Mouse (Mus musculus): Measurements from ENCODE around the gene Foxd4. TPM values are rescaled to one million over a fixed set of nuclear protein-coding genes. Genes with fewer than 3 reads are reported as not detected.
A peak's percentile ranks its signal among the peaks of the same experiment; 100 is the strongest.
"Not testable (repeated sequence)": the region's sequence is repeated elsewhere in the genome, so short reads cannot be mapped to it uniquely, and the experiment has no call there.

Foxd4 gene
- polyA plus RNA-seq, 1 experiment from 2014 or later = not detected

DNA sequence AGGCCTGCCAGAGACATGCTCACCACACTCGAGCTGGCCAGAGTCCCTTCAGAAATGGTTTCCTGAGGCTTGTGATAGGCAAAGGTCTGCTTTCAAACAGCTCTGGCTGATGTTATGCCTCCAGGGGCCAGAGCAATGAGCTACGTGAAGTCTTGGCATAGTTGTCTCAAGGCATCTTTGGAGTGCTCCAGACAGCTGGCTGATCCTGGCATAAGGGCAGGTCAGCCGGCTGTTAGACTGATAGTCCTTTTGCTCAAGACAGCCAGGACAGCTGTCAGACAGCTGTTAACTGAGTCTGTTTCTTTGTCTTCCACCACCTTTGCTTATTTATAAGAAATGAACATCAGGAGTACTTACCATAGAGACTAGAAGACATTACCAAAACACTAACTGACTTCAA is 14.1 kb downstream of the Foxd4 start:
- Histone ChIP-seq H3K4me2 (ENCODE audit: low read length) (no peak overlapping the region), H3K4me1 (replicated peaks; ENCODE audit: control insufficient read depth, insufficient read depth, low read length) (no peaks in the 10 kb centered on the region; the same call in 1 of the 2 replicates), H3K36me3 (ENCODE audit: control insufficient read depth, insufficient read depth, low read length) (no peaks in the 10 kb centered on the region), H3K27ac (ENCODE audit: low read depth) (no peak overlapping the region), H3K9me3 (ENCODE audit: control insufficient read depth, low read length) (no peaks in the 10 kb centered on the region), H3K4me3 (ENCODE audit: low read depth, low read length) (no peak overlapping the region), H3K9ac (ENCODE audit: low read length) (no peak overlapping the region), H3K27me3 (replicated peaks; ENCODE audit: control insufficient read depth, insufficient read depth, low read length) (no peaks in the 10 kb centered on the region)
- DNase-seq (ENCODE audit: low spot score) (no peak), ATAC-seq (replicated peaks; ENCODE audit: low FRiP score, low TSS enrichment, low read depth) (no peak)
- WGBS = 74% methylated on average over 3 of the region's 3 CpGs

- DNase-seq (ENCODE audit: low spot score) (peak; percentile 78), ATAC-seq (replicated peaks; ENCODE audit: low FRiP score, low TSS enrichment, low read depth) (no peak)
- Histone ChIP-seq H3K4me2 (ENCODE audit: low read length) (no peak overlapping the region), H3K4me1 (replicated peaks; ENCODE audit: control insufficient read depth, insufficient read depth, low read length) (peaks cover 5% of the 10 kb centered on the region), H3K9ac (ENCODE audit: low read length) (no peak overlapping the region), H3K4me3 (ENCODE audit: low read depth, low read length) (no peak overlapping the region), H3K9me3 (ENCODE audit: control insufficient read depth, low read length) (no peaks in the 10 kb centered on the region), H3K27me3 (replicated peaks; ENCODE audit: control insufficient read depth, insufficient read depth, low read length) (no peaks in the 10 kb centered on the region), H3K36me3 (ENCODE audit: control insufficient read depth, insufficient read depth, low read length) (no peaks in the 10 kb centered on the region), H3K27ac (ENCODE audit: low read depth) (no peak overlapping the region)
- 7% methylated on average over 5 of the region's 5 CpGs for WGBS
Observed at GRCm38 (mm10) chr19:24885504-24885903, 15.5 kb downstream of the Foxd4 start.

GRCm38 (mm10) chr19:24881237-24881636 is 19.8 kb downstream of the Foxd4 start:
- H3K9ac ChIP-seq (ENCODE audit: low read length) = no peak overlapping the region
- no peak overlapping the region for H3K4me3 ChIP-seq (ENCODE audit: low read depth, low read length)
- H3K4me1 ChIP-seq (replicated peaks; ENCODE audit: control insufficient read depth, insufficient read depth, low read length) = peaks cover 5% of the 10 kb centered on the region
- ATAC-seq (replicated peaks; ENCODE audit: low FRiP score, low TSS enrichment, low read depth) (no peak), DNase-seq (ENCODE audit: low spot score) (no peak)
- no peaks in the 10 kb centered on the region for H3K27me3 ChIP-seq (replicated peaks; ENCODE audit: control insufficient read depth, insufficient read depth, low read length)
- H3K4me2 ChIP-seq (ENCODE audit: low read length) = no peak overlapping the region
- no peaks in the 10 kb centered on the region for H3K9me3 ChIP-seq (ENCODE audit: control insufficient read depth, low read length)
- WGBS = 39% methylated on average over 4 of the region's 4 CpGs
- H3K36me3 ChIP-seq (ENCODE audit: control insufficient read depth, insufficient read depth, low read length) = no peaks in the 10 kb centered on the region
- H3K27ac ChIP-seq (ENCODE audit: low read depth) = no peak overlapping the region

DNA sequence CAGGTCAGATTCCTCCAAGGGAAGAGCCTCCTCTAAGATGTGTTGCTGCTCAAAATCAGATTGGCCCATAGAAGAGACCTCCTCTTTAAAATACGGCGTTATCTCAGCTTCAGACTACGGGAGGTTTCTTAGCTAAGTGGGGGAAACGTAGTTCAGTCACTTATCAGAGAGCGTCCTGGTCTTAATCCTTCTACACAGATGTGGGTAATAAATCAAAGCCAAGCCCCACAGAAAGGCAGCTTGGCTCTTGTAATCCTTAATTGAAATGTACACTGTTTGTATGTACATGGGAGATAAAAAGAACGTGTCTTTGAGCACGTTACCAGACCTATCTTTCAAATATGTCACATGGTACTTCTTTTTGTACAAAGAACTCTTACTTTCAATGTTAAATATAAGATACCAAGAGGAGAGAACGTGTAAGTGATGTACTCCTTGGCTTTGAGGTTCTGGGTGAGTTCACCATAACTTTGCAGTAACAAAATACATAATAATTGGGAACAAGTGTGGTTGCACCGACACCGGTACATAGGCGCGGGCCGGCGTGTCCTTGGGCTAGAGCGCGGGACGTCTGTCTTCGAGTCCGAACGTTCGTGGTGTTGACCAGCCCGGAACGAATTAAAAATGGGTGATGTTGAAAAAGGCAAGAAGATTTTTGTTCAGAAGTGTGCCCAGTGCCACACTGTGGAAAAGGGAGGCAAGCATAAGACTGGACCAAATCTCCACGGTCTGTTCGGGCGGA is 25.7 kb downstream of the Foxd4 start, which contains the start of gene Gm10053:
Gene Gm10053, plus strand, starts transcription at position 558 of the 742 bp plus-strand sequence.
- not testable (repeated sequence) for H3K9ac ChIP-seq (ENCODE audit: low read length); H3K27ac ChIP-seq (ENCODE audit: low read depth); ATAC-seq (replicated peaks; ENCODE audit: low FRiP score, low TSS enrichment, low read depth); H3K27me3 ChIP-seq (replicated peaks; ENCODE audit: control insufficient read depth, insufficient read depth, low read length); H3K9me3 ChIP-seq (ENCODE audit: control insufficient read depth, low read length); H3K36me3 ChIP-seq (ENCODE audit: control insufficient read depth, insufficient read depth, low read length); DNase-seq (ENCODE audit: low spot score); H3K4me2 ChIP-seq (ENCODE audit: low read length); H3K4me3 ChIP-seq (ENCODE audit: low read depth, low read length)
- peaks cover 14% of the 10 kb centered on the region for H3K4me1 ChIP-seq (replicated peaks; ENCODE audit: control insufficient read depth, insufficient read depth, low read length)
- WGBS = 60% methylated on average over 23 of the region's 26 CpGs

GRCm38 (mm10) chr19:24873873-24874272 is 27.1 kb downstream of the Foxd4 start:
- H3K27ac ChIP-seq (ENCODE audit: low read depth) = no peak overlapping the region; the same call in 1 of the 2 replicates
- no peak for DNase-seq (ENCODE audit: low spot score)
- no peak overlapping the region for H3K4me3 ChIP-seq (ENCODE audit: low read depth, low read length)
- H3K4me2 ChIP-seq (ENCODE audit: low read length) = no peak overlapping the region
- WGBS = 33% methylated on average over 2 of the region's 2 CpGs
- no peaks in the 10 kb centered on the region for H3K36me3 ChIP-seq (ENCODE audit: control insufficient read depth, insufficient read depth, low read length)
- ATAC-seq (replicated peaks; ENCODE audit: low FRiP score, low TSS enrichment, low read depth) = no peak; the same call in 1 of the 2 replicates
- H3K4me1 ChIP-seq (replicated peaks; ENCODE audit: control insufficient read depth, insufficient read depth, low read length) = peaks cover 15% of the 10 kb centered on the region
- no peak overlapping the region for H3K9ac ChIP-seq (ENCODE audit: low read length)
- no peaks in the 10 kb centered on the region for H3K9me3 ChIP-seq (ENCODE audit: control insufficient read depth, low read length)
- H3K27me3 ChIP-seq (replicated peaks; ENCODE audit: control insufficient read depth, insufficient read depth, low read length) = no peaks in the 10 kb centered on the region; the same call in 1 of the 2 replicates

DNA sequence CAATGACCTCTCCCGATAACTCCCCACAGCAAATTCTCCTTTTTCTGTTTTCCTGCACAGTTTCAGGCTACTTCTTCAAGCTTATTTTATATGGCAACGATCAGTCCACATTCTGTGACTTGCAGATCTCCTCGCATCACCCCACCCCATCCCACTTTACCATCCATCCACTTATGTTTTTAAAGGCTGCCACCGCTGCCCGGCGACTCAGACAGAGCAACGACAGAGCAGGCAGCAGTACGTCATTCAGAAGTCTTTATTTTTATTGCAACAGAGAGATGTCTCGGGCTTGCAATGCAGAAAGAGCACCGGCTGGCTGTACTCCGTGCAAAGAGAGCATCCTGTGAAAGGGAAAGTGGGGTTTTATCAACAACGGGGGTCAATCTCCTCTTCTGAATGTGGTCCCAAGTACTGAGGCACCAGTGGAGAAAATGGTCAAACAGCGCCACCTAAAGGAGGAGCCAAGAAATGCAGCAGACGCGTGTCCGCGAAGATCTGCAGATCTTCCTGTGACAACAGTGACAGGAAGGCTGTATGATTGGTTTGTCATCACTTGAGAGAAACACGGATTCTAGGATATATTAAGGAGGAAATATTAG is 29.9 kb downstream of the Foxd4 start:
- H3K36me3 ChIP-seq (ENCODE audit: control insufficient read depth, insufficient read depth, low read length) = no peaks in the 10 kb centered on the region
- H3K9me3 ChIP-seq (ENCODE audit: control insufficient read depth, low read length) = no peaks in the 10 kb centered on the region
- H3K27ac ChIP-seq (ENCODE audit: low read depth) = no peak overlapping the region
- H3K9ac ChIP-seq (ENCODE audit: low read length) = no peak overlapping the region
- ATAC-seq (replicated peaks; ENCODE audit: low FRiP score, low TSS enrichment, low read depth) = peak; percentile 36; the same call in 1 of the 2 replicates
- DNase-seq (ENCODE audit: low spot score) = peak; percentile 94
- H3K4me1 ChIP-seq (replicated peaks; ENCODE audit: control insufficient read depth, insufficient read depth, low read length) = peaks cover 15% of the 10 kb centered on the region
- H3K4me3 ChIP-seq (ENCODE audit: low read depth, low read length) = peak overlapping the region; percentile 29; the same call in 1 of the 2 replicates
- H3K4me2 ChIP-seq (ENCODE audit: low read length) = peak overlapping the region; percentile 52
- no peaks in the 10 kb centered on the region; the same call in 1 of the 2 replicates for H3K27me3 ChIP-seq (replicated peaks; ENCODE audit: control insufficient read depth, insufficient read depth, low read length)
- WGBS = 13% methylated on average over 18 of the region's 18 CpGs

DNA sequence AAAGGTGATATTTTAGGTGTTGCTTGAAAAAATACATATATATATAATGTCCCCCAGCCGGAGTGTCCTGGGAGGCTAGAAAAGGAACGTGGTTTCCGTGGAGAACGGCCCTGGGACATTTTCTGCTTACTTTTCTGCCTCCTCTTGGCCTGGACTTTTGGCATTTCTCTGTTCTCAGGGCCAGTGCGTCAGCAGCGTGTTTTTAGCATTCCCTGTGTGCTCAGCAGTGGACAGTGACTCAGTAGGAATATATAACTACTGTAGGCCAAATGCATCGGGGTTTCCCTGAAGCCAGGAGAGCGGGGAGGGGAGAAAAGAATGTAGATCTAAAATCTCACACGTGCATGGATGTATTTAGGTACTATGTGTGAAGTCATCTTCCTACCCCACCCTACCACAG is 35.6 kb downstream of the Foxd4 start:
- 85% methylated on average over 9 of the region's 9 CpGs for WGBS
- DNase-seq (ENCODE audit: low spot score) (no peak), ATAC-seq (replicated peaks; ENCODE audit: low FRiP score, low TSS enrichment, low read depth) (no peak)
- H3K4me1 ChIP-seq (replicated peaks; ENCODE audit: control insufficient read depth, insufficient read depth, low read length) = peaks cover 7% of the 10 kb centered on the region
- no peak overlapping the region for H3K4me2 ChIP-seq (ENCODE audit: low read length)
- H3K4me3 ChIP-seq (ENCODE audit: low read depth, low read length) = no peak overlapping the region
- no peak overlapping the region for H3K27ac ChIP-seq (ENCODE audit: low read depth)
- H3K9me3 ChIP-seq (ENCODE audit: control insufficient read depth, low read length) = no peaks in the 10 kb centered on the region
- H3K27me3 ChIP-seq (replicated peaks; ENCODE audit: control insufficient read depth, insufficient read depth, low read length) = 0 out of 2 replicates have a peak, but pooled peaks cover 4% of the 10 kb centered on the region
- no peak overlapping the region for H3K9ac ChIP-seq (ENCODE audit: low read length)
- no peaks in the 10 kb centered on the region for H3K36me3 ChIP-seq (ENCODE audit: control insufficient read depth, insufficient read depth, low read length)

- Histone ChIP-seq H3K4me1 (replicated peaks; ENCODE audit: control insufficient read depth, insufficient read depth, low read length) (peaks cover 4% of the 10 kb centered on the region; the same call in 1 of the 2 replicates), H3K4me2 (ENCODE audit: low read length) (peak within 1 kb of the TSS; percentile 63), H3K27me3 (replicated peaks; ENCODE audit: control insufficient read depth, insufficient read depth, low read length) (0 out of 2 replicates have a peak, but pooled peaks cover 4% of the 10 kb centered on the region), H3K9ac (ENCODE audit: low read length) (peak within 1 kb of the TSS; percentile 68), H3K27ac (ENCODE audit: low read depth) (peak within 1 kb of the TSS; percentile 74), H3K9me3 (ENCODE audit: control insufficient read depth, low read length) (no peaks in the 10 kb centered on the region), H3K36me3 (ENCODE audit: control insufficient read depth, insufficient read depth, low read length) (no peaks in the 10 kb centered on the region), H3K4me3 (ENCODE audit: low read depth, low read length) (peak within 1 kb of the TSS; percentile 64)
- ATAC-seq (replicated peaks; ENCODE audit: low FRiP score, low TSS enrichment, low read depth) (peak; percentile 81), DNase-seq (ENCODE audit: low spot score) (peak; percentile 69)
- under 1% methylated on average over 33 of the region's 39 CpGs for WGBS
Observed at GRCm38 (mm10) chr19:24861612-24862451, 39.2 kb downstream of the Foxd4 start, which contains the start of gene Pgm5. Gene Pgm5 (minus strand): TSS chr19:24861855.
